Mouse (Mus musculus) CH12.LX (cell line): ENCODE results near the gene Tufm. TPM values are rescaled to one million over a fixed set of nuclear protein-coding genes. Genes with fewer than 3 reads are reported as not detected.

Source experiments
- DNase-seq: peaks from one replicate; pipeline ENCODE4 v3.0.0-alpha.2; 2013; ENCODE audit errors: extremely low read depth
- H3K27ac ChIP-seq: 2 replicates; pipeline ENCODE4 v1.5.1; 2012; ENCODE audit warnings: low read depth, mild to moderate bottlenecking, control low read depth, moderate library complexity; ENCODE audit not compliant: insufficient read depth
- H3K27me3 ChIP-seq: replicated peaks from 2 replicates; pipeline ENCODE3; 2012; ENCODE audit warnings: inconsistent platforms
- H3K36me3 ChIP-seq, 2 experiments: replicated peaks in 1 of 2; 2 replicates each; pipeline versions ENCODE3 to v1.6.1; 2012; ENCODE audit warnings: inconsistent platforms in 1 of 2, low read length in 1 of 2, mild to moderate bottlenecking in 1 of 2, mixed read lengths in 1 of 2, moderate library complexity in 1 of 2; ENCODE audit not compliant: control insufficient read depth in 1 of 2, insufficient read depth in 1 of 2
- H3K4me1 ChIP-seq, 2 experiments: 2 replicates each; pipeline ENCODE4 v1.6.1; 2012; ENCODE audit warnings: inconsistent platforms in 1 of 2, moderate library complexity in 1 of 2; ENCODE audit not compliant: insufficient read depth in 2 of 2, control insufficient read depth in 1 of 2
- H3K4me2 ChIP-seq: 2 replicates; pipeline ENCODE4 v1.6.1; 2012; ENCODE audit warnings: low read depth, mild to moderate bottlenecking, control low read depth; ENCODE audit not compliant: poor library complexity, insufficient read depth, severe bottlenecking
- H3K4me3 ChIP-seq, 3 experiments: fragments of 150-350 bp in 1 of 3; sonication (generic) in 1 of 3; replicated peaks in 1 of 3; 2 replicates each; pipeline versions ENCODE3 to v1.5.1; 2011 to 2012; ENCODE audit warnings: low read depth in 2 of 3, low read length in 2 of 3, mild to moderate bottlenecking in 2 of 3, moderate library complexity in 2 of 3, control low read depth in 1 of 3, improper control_type of control experiment in 1 of 3, inconsistent platforms in 1 of 3, mixed read lengths in 1 of 3; ENCODE audit not compliant: poor library complexity in 1 of 3
- H3K79me2 ChIP-seq: replicated peaks from 2 replicates; pipeline ENCODE4 v1.6.1; 2012; ENCODE audit warnings: mild to moderate bottlenecking, moderate library complexity; ENCODE audit not compliant: control insufficient read depth, poor library complexity, insufficient read depth, severe bottlenecking; ENCODE audit errors: extremely low read depth
- H3K9ac ChIP-seq: 2 replicates; pipeline ENCODE4 v1.6.1; 2012; ENCODE audit warnings: low read depth, mild to moderate bottlenecking, control low read depth, moderate library complexity; ENCODE audit not compliant: insufficient read depth
- H3K9me3 ChIP-seq: replicated peaks from 2 replicates; pipeline ENCODE3; 2012; ENCODE audit warnings: low read length, inconsistent platforms, mixed read lengths
- BHLHE40 ChIP-seq: IDR thresholded peaks from 2 replicates; pipeline ENCODE4 v1.6.1; 2011; ENCODE audit warnings: mild to moderate bottlenecking, low read depth, low read length, improper control_type of control experiment
- CHD2 ChIP-seq: IDR thresholded peaks from 2 replicates; pipeline ENCODE4 v1.6.1; 2011; ENCODE audit warnings: low read length, improper control_type of control experiment
- CTCF ChIP-seq, 2 experiments: IDR thresholded peaks in 1 of 2; conservative IDR thresholded peaks in 1 of 2; 2 replicates each; pipeline ENCODE4 v1.5.1; 2011 to 2012; ENCODE audit warnings: low read depth in 2 of 2, low read length in 2 of 2, improper control_type of control experiment in 1 of 2, inconsistent platforms in 1 of 2, mild to moderate bottlenecking in 1 of 2, moderate library complexity in 1 of 2
- ELF1 ChIP-seq: IDR thresholded peaks from 2 replicates; pipeline ENCODE4 v1.6.1; 2014; ENCODE audit warnings: low read depth, mild to moderate bottlenecking, inconsistent platforms, low read length, improper control_type of control experiment
- EP300 ChIP-seq: IDR thresholded peaks from 2 replicates; pipeline ENCODE4 v1.6.1; 2011; ENCODE audit warnings: low read length, improper control_type of control experiment
- ETS1 ChIP-seq: conservative IDR thresholded peaks from 2 replicates; pipeline ENCODE4 v1.6.1; 2012; ENCODE audit warnings: low read depth, mild to moderate bottlenecking, inconsistent platforms, low read length, improper control_type of control experiment, moderate library complexity
- HCFC1 ChIP-seq: IDR thresholded peaks from 2 replicates; pipeline ENCODE4 v1.6.1; 2012; ENCODE audit warnings: low read depth, mild to moderate bottlenecking, inconsistent platforms, low read length, improper control_type of control experiment
- JUN ChIP-seq: IDR thresholded peaks from 2 replicates; pipeline ENCODE4 v1.6.1; 2011; ENCODE audit warnings: low read depth, mild to moderate bottlenecking, low read length, improper control_type of control experiment, moderate library complexity; ENCODE audit not compliant: insufficient read depth
- JUND ChIP-seq: conservative IDR thresholded peaks from 2 replicates; pipeline ENCODE4 v1.6.1; 2011; ENCODE audit warnings: low read depth, low read length, improper control_type of control experiment
- MAZ ChIP-seq: IDR thresholded peaks from 2 replicates; pipeline ENCODE4 v1.6.1; 2012; ENCODE audit warnings: low read depth, mild to moderate bottlenecking, inconsistent platforms, low read length, improper control_type of control experiment, moderate library complexity
- MEF2A ChIP-seq: IDR thresholded peaks from 2 replicates; pipeline ENCODE4 v1.6.1; 2014; ENCODE audit warnings: low read depth, mild to moderate bottlenecking, inconsistent platforms, low read length, improper control_type of control experiment, borderline replicate concordance
- NRF1 ChIP-seq: IDR thresholded peaks from 2 replicates; pipeline ENCODE4 v1.6.1; 2014; ENCODE audit warnings: low read depth, mild to moderate bottlenecking, inconsistent platforms, low read length, improper control_type of control experiment, moderate library complexity
- PAX5 ChIP-seq: IDR thresholded peaks from 2 replicates; pipeline ENCODE4 v1.6.1; 2012; ENCODE audit warnings: low read length, inconsistent platforms, mixed read lengths
- RAD21 ChIP-seq: IDR thresholded peaks from 2 replicates; pipeline ENCODE4 v1.6.1; 2011; ENCODE audit warnings: low read depth, mild to moderate bottlenecking, low read length, improper control_type of control experiment, moderate library complexity
- SMC3 ChIP-seq: IDR thresholded peaks from 2 replicates; pipeline ENCODE4 v1.6.1; 2011; ENCODE audit warnings: low read depth, low read length, improper control_type of control experiment
- TCF12 ChIP-seq: IDR thresholded peaks from 2 replicates; pipeline ENCODE4 v1.6.1; 2014; ENCODE audit warnings: low read depth, mild to moderate bottlenecking, inconsistent platforms, low read length, improper control_type of control experiment
- UBTF ChIP-seq: IDR thresholded peaks from 2 replicates; pipeline ENCODE4 v1.6.1; 2012; ENCODE audit warnings: low read depth, mild to moderate bottlenecking, inconsistent platforms, low read length, improper control_type of control experiment, moderate library complexity
- USF1 ChIP-seq: IDR thresholded peaks from 2 replicates; pipeline ENCODE4 v1.6.1; 2014; ENCODE audit warnings: low read depth, mild to moderate bottlenecking, inconsistent platforms, low read length, improper control_type of control experiment
- USF2 ChIP-seq: conservative IDR thresholded peaks from 2 replicates; pipeline ENCODE4 v1.6.1; 2011; ENCODE audit warnings: low read depth, low read length, improper control_type of control experiment
- ZMIZ1 ChIP-seq: IDR thresholded peaks from 2 replicates; pipeline ENCODE4 v1.6.1; 2012; ENCODE audit warnings: low read depth, mild to moderate bottlenecking, inconsistent platforms, low read length, improper control_type of control experiment
- dilution Hi-C: fragments of 300-500 bp; cut with MboI; formaldehyde crosslinking; loops from 2 replicates; pipeline ENCODE4 v1.14.3; 2020; ENCODE audit warnings: low sequenced_read_pairs; ENCODE audit not compliant: extremely low pct_unique_long_range_greater_than_20kb, extremely low pct_ligation_motif_present
- in situ Hi-C: fragments of 300-500 bp; cut with MboI; formaldehyde crosslinking; loops from 3 replicates; pipeline ENCODE4 v1.14.3; 2019; ENCODE audit warnings: low sequenced_read_pairs, low pct_ligation_motif_present, low pct_unique_long_range_greater_than_20kb, mixed read lengths
- polyA plus RNA-seq: library from polyadenylated mRNA; unstranded; fragments of >175 nt; gene quantifications from 2 replicates; pipeline ENCODE4 v1.2.1, GENCODE M21; 2012; ENCODE audit warnings: low read depth; ENCODE audit not compliant: insufficient read length
- total RNA-seq, 2 experiments: library from RNA; depleted of rRNA; stranded (reverse); fragments of 300-350 nt in 1 of 2; fragments of >200 nt in 1 of 2; gene quantifications; 2 replicates each; pipeline ENCODE4 v1.2.3; 2012 to 2014

Tufm gene
- total and polyA plus RNA-seq, 3 experiments, result 115 to 219 (median 156) TPM

- H3K79me2 ChIP-seq, result peaks cover 13% of the 10 kb centered on the region
- peak; percentile 77 for DNase-seq
- H3K4me3 ChIP-seq, result no peak overlapping the region
- no peak overlapping the region for H3K27ac ChIP-seq
- TF ChIP-seq ETS1 (peak; percentile 52; the same call in 1 of the 2 replicates), EP300 (0 out of 2 replicates have a peak, but pooled peaks have one; percentile 29), SMC3 (no peak), BHLHE40 (peak; percentile 35), USF2 (no peak), MEF2A (peak; percentile 59; the same call in 1 of the 2 replicates), ELF1 (no peak), JUN (no peak)
- H3K4me1 ChIP-seq, result peaks cover 12 to 85% of the 10 kb centered on the region in 2 experiments
- H3K9ac ChIP-seq, result no peak overlapping the region
- no peaks in the 10 kb centered on the region for H3K9me3 ChIP-seq
- no peaks in the 10 kb centered on the region for H3K27me3 ChIP-seq
- in situ Hi-C loops (loop anchor here (5.0 kb wide), 1 partner anchor 73 kb away; the partner anchor contains the start of gene Nfatc2ip), dilution Hi-C loops (no loop called here)
- H3K36me3 ChIP-seq, result peaks cover 55 to 72% of the 10 kb centered on the region in 2 experiments
- H3K4me2 ChIP-seq, result no peak overlapping the region
Measured at GRCm38 (mm10) chr7:126470077-126470476, 17.1 kb upstream of the Tufm start.

GRCm38 (mm10) chr7:126471361-126471760, 15.8 kb upstream of the Tufm start:
- H3K27ac ChIP-seq, result no peak overlapping the region
- no peak overlapping the region for H3K4me3 ChIP-seq

GRCm38 (mm10) chr7:126471853-126472252, 15.3 kb upstream of the Tufm start:
- Histone ChIP-seq H3K36me3 (peaks cover 49 to 56% of the 10 kb centered on the region in 2 experiments), H3K27ac (peak overlapping the region; percentile 27; the same call in 1 of the 2 replicates), H3K27me3 (no peaks in the 10 kb centered on the region), H3K4me1 (peaks cover 10 to 74% of the 10 kb centered on the region in 2 experiments), H3K79me2 (peaks cover 13% of the 10 kb centered on the region), H3K4me2 (0 out of 2 replicates have a peak overlapping the region, but pooled peaks have one; percentile 4), H3K9me3 (no peaks in the 10 kb centered on the region), H3K9ac (no peak overlapping the region), H3K4me3 (peak overlapping the region in 1 of 3 experiments; percentile 70)
- in situ Hi-C loops (loop anchor here (5.0 kb wide), 1 partner anchor 75 kb away; the partner anchor contains the start of gene Nfatc2ip), dilution Hi-C loops (no loop called here)
- TF ChIP-seq CHD2 (no peak), UBTF (no peak), NRF1 (no peak), RAD21 (no peak), JUN (no peak), MAZ (no peak), ETS1 (no peak), CTCF (conservative IDR thresholded peaks at IDR 0.05 in 1 of 2, IDR thresholded peaks at IDR 0.05 in 1 of 2; ENCODE audit: low read depth in 2 of 2, low read length in 2 of 2) (no peak)
- no peak for DNase-seq

More at GRCm38 (mm10) chr7:126471361-126471760, 15.8 kb upstream of the Tufm start:
- dilution Hi-C loops (no loop called here), in situ Hi-C loops (loop anchor here (5.0 kb wide), 1 partner anchor 74 kb away; the partner anchor contains the start of gene Nfatc2ip)
- H3K4me2 ChIP-seq, result no peak overlapping the region
- DNase-seq, result no peak
- peaks cover 13% of the 10 kb centered on the region for H3K79me2 ChIP-seq
- no peak overlapping the region for H3K9ac ChIP-seq
- peaks cover 53 to 61% of the 10 kb centered on the region in 2 experiments for H3K36me3 ChIP-seq
- TF ChIP-seq JUND (no peak), PAX5 (no peak), ZMIZ1 (no peak), TCF12 (no peak), USF1 (no peak), HCFC1 (no peak)
- H3K27me3 ChIP-seq, result no peaks in the 10 kb centered on the region
- H3K4me1 ChIP-seq, result peaks cover 10 to 74% of the 10 kb centered on the region in 2 experiments
- H3K9me3 ChIP-seq, result no peaks in the 10 kb centered on the region
